Mouse (Mus musculus): ENCODE measurements around the gene Arpp19.
A peak's percentile ranks its signal among the peaks of the same experiment; 100 is the strongest.

Arpp19 gene

GRCm38 (mm10) chr9:75037451-75038356 is at the start of gene Arpp19:
Arpp19 (plus strand) TSS chr9:75037614.
- peak; percentile 95 for DNase-seq (ENCODE audit: low read depth, low spot score)

DNA sequence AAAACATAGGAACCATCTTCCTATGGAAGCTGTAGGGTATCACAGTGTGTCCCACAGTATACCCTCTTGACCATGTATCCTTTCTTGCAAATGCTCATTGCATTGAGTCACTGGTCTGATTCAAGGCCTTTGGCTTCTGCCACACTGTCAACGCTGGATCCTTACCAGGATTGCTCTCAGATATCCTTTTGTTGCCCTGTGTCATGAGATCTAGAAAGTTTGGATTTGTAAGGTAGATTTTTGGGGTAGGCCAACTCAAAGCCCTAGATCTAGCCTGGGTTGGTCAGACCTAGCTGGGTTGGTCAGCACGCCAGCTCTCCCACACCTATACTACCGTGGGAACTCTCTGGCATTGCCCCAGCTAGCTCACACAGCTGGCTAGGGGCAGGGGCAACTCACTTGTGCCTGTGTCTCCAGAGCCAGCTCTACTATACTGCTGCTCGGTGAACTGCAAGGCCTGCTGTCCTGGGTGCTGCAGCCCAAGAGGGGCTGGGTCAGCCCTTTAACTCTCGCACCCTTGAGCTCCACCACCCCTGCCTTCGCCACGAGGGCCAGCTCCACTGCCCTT is 48.4 kb upstream of the Arpp19 start:
- DNase-seq (ENCODE audit: low read depth, low spot score), result no peak

DNA sequence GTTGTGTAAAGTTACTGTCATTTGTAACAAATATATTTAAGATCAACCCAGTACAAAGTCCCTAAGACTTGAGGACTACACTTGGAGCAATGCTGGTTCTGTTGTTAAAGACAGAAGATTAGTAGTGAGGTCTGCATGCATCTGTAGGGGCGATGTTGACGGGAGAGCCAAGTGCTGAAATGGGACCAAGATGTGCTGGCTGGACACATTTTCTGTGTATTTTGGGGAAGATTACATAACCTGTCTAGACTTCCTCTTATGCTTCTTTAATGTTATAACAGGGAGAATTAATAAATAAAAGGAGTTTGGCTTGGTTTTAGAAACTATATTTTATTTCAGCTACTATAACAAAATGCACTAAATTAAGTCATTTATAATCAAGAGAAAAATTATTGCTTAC is 47.4 kb upstream of the Arpp19 start:
- no peak for DNase-seq (ENCODE audit: low read depth, low spot score)

- DNase-seq (ENCODE audit: low read depth, low spot score), result no peak
Measured at GRCm38 (mm10) chr9:74994611-74995257, 42.7 kb upstream of the Arpp19 start.

- DNase-seq (ENCODE audit: low read depth, low spot score), result no peak
Measured at GRCm38 (mm10) chr9:74996349-74996748, 41.1 kb upstream of the Arpp19 start.

DNA sequence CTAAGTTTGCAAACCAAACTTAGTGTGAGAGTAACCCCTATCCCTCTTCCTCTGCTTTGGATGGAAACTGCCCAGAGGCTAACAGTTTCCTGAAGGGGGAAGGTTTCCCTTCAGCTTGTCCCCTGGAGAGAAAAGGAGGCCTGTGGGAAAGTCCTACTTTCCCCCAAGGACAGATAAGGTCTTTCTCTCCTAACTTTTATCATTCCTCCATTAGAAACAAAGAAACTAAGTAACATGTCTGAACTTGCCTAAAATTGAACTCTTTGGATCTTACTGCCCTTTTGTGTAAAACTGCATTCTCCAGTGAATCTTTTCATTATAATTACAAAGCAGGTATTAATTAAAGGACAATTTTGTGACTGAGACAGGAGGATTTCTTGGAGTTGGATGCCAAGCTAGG is 39.4 kb upstream of the Arpp19 start:
- DNase-seq (ENCODE audit: low read depth, low spot score), result peak; percentile 75

- DNase-seq (ENCODE audit: low read depth, low spot score), result no peak
Measured at GRCm38 (mm10) chr9:75001006-75001405, 36.4 kb upstream of the Arpp19 start.

- no peak for DNase-seq (ENCODE audit: low read depth, low spot score)
Measured at GRCm38 (mm10) chr9:75001611-75002204, 35.7 kb upstream of the Arpp19 start.

DNA sequence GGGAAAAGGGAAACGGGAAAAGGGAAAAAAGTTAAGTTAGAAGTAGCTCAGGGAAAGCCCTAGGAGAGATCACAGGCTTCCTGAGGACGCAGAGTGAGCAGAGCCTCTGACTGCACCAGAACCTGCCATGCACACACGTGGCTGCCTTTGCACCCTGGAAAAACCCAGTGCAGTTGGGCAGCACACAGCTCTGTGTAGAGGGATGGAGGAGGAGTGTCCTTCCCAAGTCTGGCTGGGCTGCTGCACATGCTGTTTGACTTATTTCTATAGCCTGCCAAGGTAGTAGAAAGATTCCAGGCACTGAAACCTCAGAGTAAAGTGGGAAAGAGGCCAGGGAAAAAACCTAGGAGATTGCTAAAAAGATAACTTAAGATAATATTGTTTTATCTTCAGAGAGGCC is 35.2 kb upstream of the Arpp19 start:
- no peak for DNase-seq (ENCODE audit: low read depth, low spot score)

DNA sequence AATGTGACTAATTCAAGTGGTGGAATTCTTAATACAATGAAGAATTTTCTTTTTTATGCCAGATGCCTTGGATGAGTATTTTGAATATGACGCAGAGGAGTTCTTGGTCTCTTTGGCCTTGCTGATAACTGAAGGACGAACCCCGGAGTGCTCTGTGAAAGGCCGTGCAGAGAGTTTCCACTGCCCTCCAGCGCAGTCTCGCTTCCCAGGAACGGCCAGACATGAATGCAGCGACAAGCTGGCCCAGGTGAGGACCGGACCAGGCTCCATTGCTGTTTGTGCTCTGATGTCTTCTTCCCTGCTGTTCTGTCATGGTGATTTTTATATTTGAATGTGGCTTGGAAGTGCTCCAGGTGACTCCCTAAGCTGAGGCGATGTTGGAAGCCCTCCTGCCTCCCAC is 33.2 kb upstream of the Arpp19 start:
- DNase-seq (ENCODE audit: low read depth, low spot score), result no peak

DNA sequence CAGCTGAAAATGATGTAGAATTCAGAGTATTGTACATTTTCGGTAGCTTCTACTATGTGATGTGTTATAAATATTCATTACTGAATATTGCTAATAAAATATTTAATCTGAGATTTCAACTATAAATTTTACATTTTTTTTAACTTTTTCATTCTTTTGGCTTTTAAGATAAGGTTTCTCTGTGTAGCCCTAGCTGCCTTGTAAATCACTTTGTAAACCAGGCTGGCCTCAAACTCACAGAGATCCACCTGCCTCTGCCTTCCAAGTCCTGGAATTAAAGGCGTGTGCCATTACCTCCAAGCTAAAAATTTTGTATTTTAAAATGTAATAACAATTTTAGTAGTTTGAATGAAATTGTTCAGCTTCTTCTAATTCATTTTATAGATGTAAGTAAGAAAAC is 20.8 kb upstream of the Arpp19 start:
- peak; percentile 45 for DNase-seq (ENCODE audit: low read depth, low spot score)

DNA sequence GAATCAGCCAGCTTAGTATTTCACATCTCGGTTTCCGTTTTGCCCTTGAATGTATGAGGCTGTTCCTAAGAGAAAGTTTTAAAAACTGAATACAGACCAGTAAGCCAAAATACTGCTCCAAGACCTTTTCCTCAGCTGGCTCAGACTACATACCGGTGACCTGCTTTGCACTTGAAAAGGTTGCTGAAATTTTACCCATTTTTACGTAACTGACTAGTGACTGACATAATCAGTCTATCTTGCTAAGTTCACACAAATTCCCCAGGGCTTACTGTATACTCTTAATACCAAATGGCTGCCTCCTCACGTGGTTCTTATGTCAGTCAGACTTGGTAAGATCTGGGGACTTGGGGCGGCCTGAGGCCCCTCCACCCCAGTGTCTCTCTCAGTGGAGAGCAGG is 18.2 kb upstream of the Arpp19 start:
- no peak for DNase-seq (ENCODE audit: low read depth, low spot score)

DNA sequence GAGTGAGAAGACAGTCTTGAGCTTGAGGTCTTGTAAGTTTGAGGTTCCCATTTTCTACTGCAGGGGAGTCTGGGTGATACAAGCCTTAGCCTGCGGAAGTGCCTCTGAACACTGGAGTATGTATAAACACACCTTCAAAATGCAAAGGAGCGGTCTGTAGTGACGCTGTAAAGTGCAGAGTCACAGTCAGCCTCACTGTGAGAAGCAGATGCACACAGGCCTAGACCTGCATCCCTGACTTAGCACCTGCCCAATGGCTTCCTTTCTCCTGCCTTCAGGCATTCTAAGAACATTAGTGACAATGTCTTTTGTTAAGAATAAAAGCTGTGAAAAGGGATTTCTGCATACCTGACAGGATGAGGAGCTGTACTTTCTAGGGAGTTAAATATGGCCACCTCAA is 17.8 kb upstream of the Arpp19 start:
- DNase-seq (ENCODE audit: low read depth, low spot score), result peak; percentile 80

GRCm38 (mm10) chr9:75020561-75020960 is 16.9 kb upstream of the Arpp19 start:
- DNase-seq (ENCODE audit: low read depth, low spot score), result no peak

DNA sequence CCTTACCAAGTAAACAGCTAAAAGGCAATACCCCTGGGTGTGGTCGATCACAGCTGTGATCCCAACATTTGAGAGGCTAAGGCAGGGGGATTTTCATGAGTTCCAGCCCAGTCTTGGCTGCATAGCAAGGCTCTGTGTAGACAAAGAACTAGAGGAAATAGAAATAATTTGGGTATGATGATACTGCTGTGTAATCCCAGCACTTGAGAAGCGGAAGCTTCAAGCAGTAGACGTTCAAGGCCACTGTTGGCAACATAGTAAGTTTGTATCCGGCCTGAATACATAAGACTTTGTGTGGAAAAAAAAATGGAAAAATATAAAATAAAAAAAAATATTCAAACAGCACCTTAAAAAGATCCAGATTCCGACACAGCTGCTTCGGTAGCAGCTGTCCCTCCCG is 14.9 kb upstream of the Arpp19 start:
- no peak for DNase-seq (ENCODE audit: low read depth, low spot score)

GRCm38 (mm10) chr9:75023150-75023894 is 14.1 kb upstream of the Arpp19 start:
- DNase-seq (ENCODE audit: low read depth, low spot score), result no peak

- peak; percentile 68 for DNase-seq (ENCODE audit: low read depth, low spot score)
Measured at GRCm38 (mm10) chr9:75024089-75024488, 13.3 kb upstream of the Arpp19 start.

DNA sequence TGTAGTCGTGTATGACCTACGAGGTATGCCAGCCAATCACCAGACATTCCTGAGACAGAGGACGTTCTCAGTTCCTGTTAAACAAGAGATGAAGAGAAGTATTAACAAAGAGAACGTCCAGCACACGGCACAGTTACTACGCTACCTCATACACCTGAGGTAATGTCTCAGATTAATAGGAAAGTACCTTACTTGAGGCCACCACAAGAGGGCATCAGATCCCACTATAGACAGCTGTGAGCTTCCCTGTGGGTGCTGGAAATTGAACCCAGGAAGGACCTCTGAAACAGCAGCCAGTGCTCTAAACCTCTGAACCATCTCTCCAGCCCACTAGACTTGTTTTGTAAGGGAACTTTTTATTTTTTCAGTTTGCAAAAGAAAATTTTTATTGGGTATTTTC is 11.7 kb upstream of the Arpp19 start:
- peak; percentile 69 for DNase-seq (ENCODE audit: low read depth, low spot score)

DNA sequence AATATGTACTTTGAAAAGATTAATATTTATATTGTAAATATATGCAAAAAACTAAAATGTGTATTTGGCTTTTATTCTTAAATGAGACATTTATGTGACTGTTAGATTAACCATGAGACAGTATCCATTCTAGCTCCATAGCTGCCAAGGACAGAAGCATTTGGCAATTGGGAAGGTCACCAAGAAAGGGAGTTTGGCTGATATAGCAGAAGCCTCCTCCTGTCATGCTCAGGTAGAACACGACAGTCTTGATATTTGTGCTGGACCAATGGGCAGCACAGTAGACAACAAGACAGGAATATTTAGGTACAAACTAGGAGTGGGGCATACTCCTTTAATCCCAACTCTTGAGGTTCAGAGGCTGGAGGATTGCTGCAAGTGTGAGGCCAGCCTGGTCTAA is 5.0 kb upstream of the Arpp19 start:
- no peak for DNase-seq (ENCODE audit: low read depth, low spot score)

- DNase-seq (ENCODE audit: low read depth, low spot score), result no peak
Measured at GRCm38 (mm10) chr9:75033141-75033540, 4.3 kb upstream of the Arpp19 start.

DNA sequence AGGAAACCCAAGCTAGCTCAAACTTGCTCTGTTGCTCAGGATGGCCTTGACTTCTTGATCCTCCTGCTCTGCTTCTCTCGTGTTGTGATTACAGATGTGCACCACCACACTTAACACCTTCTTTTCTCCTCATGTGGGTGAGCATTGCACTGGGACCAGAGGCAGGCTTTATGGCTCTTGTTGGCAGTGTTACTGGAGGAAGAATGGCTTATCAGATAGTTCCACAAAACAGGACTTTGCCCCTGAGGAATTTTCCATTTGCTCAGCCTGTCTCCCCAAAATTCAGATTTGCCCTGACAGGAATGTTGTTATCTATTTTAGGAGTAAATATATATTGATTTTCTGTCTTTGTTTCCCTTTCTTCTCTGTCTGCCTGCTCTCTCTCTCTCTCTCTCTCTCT is 2.7 kb upstream of the Arpp19 start:
- no peak for DNase-seq (ENCODE audit: low read depth, low spot score)

DNA sequence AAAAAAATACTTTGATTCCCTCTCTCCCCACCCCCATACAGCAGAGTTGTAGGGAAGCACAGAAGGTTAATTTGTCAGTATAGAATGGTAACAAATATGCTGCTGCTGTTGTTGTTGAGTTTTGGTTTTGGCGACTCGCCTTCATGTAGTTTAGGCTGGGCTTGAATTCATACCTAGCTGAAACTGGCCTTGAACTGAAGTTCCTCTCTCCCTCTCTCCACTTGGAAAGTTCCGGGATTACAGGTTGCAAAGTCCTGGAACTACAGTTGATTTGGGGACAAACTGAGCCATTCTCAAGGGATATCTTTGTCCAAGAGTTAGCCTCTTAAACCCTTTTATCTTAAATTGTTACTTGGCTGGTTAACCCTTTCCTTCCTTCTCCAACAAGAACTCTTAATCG is 1.5 kb upstream of the Arpp19 start:
- no peak for DNase-seq (ENCODE audit: low read depth, low spot score)
